Mouse (Mus musculus) limb, embryonic 14.5 days (tissue): ENCODE data around the gene Mc3r. TPM values are rescaled to one million over a fixed set of nuclear protein-coding genes. Genes with fewer than 3 reads are reported as not detected.

Experiments
- ATAC-seq: fragments of 200-750 bp; cut with Nextera tagmentation; 2 replicates; pipeline ENCODE4 v1.8.0; 2017; ENCODE audit warnings: low read depth, moderate number of reproducible peaks, moderate TSS enrichment; ENCODE audit not compliant: low FRiP score
- DNase-seq: peaks from one replicate; pipeline ENCODE4 v3.0.0-alpha.2; 2015; ENCODE audit warnings: low spot score
- H3K27ac ChIP-seq: fragments of 300-500 bp; sonication (generic); replicated peaks from 2 replicates; pipeline ENCODE4 v1.5.1; 2014; ENCODE audit warnings: low read depth, mild to moderate bottlenecking, low read length, moderate library complexity, mixed read lengths
- H3K27me3 ChIP-seq: fragments of 300-500 bp; sonication (generic); 2 replicates; pipeline ENCODE4 v1.6.1; 2014; ENCODE audit warnings: low read length, mixed read lengths; ENCODE audit not compliant: control insufficient read depth, insufficient read depth
- H3K36me3 ChIP-seq: fragments of 300-500 bp; sonication (generic); 2 replicates; pipeline ENCODE4 v1.6.1; 2014; ENCODE audit warnings: mild to moderate bottlenecking, low read length, moderate library complexity, mixed read lengths; ENCODE audit not compliant: control insufficient read depth, insufficient read depth
- H3K4me1 ChIP-seq: fragments of 300-500 bp; sonication (generic); 2 replicates; pipeline ENCODE4 v1.6.1; 2014; ENCODE audit warnings: antibody characterized with exemption, low read length, mixed read lengths; ENCODE audit not compliant: control insufficient read depth, insufficient read depth
- H3K4me2 ChIP-seq: fragments of 300-500 bp; sonication (generic); replicated peaks from 2 replicates; pipeline ENCODE4 v1.6.1; 2014; ENCODE audit warnings: low read depth, mild to moderate bottlenecking, low read length, moderate library complexity; ENCODE audit not compliant: severe bottlenecking
- H3K4me3 ChIP-seq: fragments of 300-500 bp; sonication (generic); replicated peaks from 2 replicates; pipeline ENCODE4 v1.5.1; 2014; ENCODE audit warnings: low read length
- H3K9ac ChIP-seq: fragments of 300-500 bp; sonication (generic); 2 replicates; pipeline ENCODE4 v1.6.1; 2014; ENCODE audit warnings: mild to moderate bottlenecking, low read depth, low read length, moderate library complexity; ENCODE audit not compliant: severe bottlenecking
- H3K9me3 ChIP-seq: fragments of 300-500 bp; sonication (generic); 2 replicates; pipeline ENCODE4 v1.6.1; 2016; ENCODE audit warnings: low read length; ENCODE audit not compliant: control insufficient read depth
- POLR2A ChIP-seq: fragments of 200-500 bp; IDR thresholded peaks from 2 replicates; pipeline ENCODE4 v1.8.0; 2012; ENCODE audit warnings: inconsistent platforms, mild to moderate bottlenecking, moderate library complexity, borderline replicate concordance; ENCODE audit not compliant: insufficient read depth, insufficient read length; ENCODE audit errors: extremely low read depth
- WGBS: fragments of 180-500 bp; shearing (Covaris S2); extraction: QIAGEN DNeasy Blood & Tissue Kit; methylation state at CpG from one replicate; pipeline ENCODE4 v1.1.7; 2014; 5-methylcytosine and 5-hydroxymethylcytosine counted together
- polyA plus RNA-seq, 2 experiments: library from polyadenylated mRNA; depleted of rRNA in 1 of 2; stranded (reverse) in 1 of 2; unstranded in 1 of 2; fragments of >200 nt; fragmentation: Nextera tagmentation in 1 of 2; extraction: Ambion mirVana in 1 of 2; gene quantifications; 2 replicates each; pipeline versions ENCODE4 v1.2.1 to v1.2.3; 2012 to 2014

Mc3r gene
- polyA plus RNA-seq, 2 experiments = 0.18 TPM; not detected in 1

- TF ChIP-seq POLR2A = no peak
- no peaks in the 10 kb centered on the region for H3K27me3 ChIP-seq
- no peak for ATAC-seq
- DNase-seq = no peak
- WGBS = 18% methylated on average over 6 of the region's 6 CpGs
- H3K9me3 ChIP-seq = no peaks in the 10 kb centered on the region
- no peaks in the 10 kb centered on the region for H3K4me1 ChIP-seq
- no peak overlapping the region for H3K4me2 ChIP-seq
- H3K4me3 ChIP-seq = no peak overlapping the region
- no peak overlapping the region for H3K27ac ChIP-seq
- no peaks in the 10 kb centered on the region for H3K36me3 ChIP-seq
- no peak overlapping the region for H3K9ac ChIP-seq
These were observed 25.9 kb upstream of the Mc3r start for GRCm38 (mm10) chr2:172222394-172222785.

GRCm38 (mm10) chr2:172222891-172223290 lies 25.4 kb upstream of the Mc3r start:
- no peaks in the 10 kb centered on the region for H3K36me3 ChIP-seq
- WGBS = 60% methylated on average over 7 of the region's 7 CpGs
- H3K4me3 ChIP-seq = no peak overlapping the region

GRCm38 (mm10) chr2:172223451-172224200 lies 24.7 kb upstream of the Mc3r start:
- 78% methylated on average over 8 of the region's 8 CpGs for WGBS
- Histone ChIP-seq H3K4me3 (no peak overlapping the region), H3K4me1 (no peaks in the 10 kb centered on the region), H3K9me3 (no peaks in the 10 kb centered on the region), H3K4me2 (no peak overlapping the region), H3K27me3 (no peaks in the 10 kb centered on the region), H3K27ac (no peak overlapping the region), H3K9ac (no peak overlapping the region), H3K36me3 (no peaks in the 10 kb centered on the region)
- DNase-seq (no peak), ATAC-seq (no peak)
- TF ChIP-seq POLR2A = no peak

More at GRCm38 (mm10) chr2:172222891-172223290, 25.4 kb upstream of the Mc3r start:
- TF ChIP-seq POLR2A = no peak
- no peak overlapping the region for H3K4me2 ChIP-seq
- ATAC-seq (no peak), DNase-seq (no peak)
- no peaks in the 10 kb centered on the region for H3K4me1 ChIP-seq
- H3K27me3 ChIP-seq = no peaks in the 10 kb centered on the region
- H3K9me3 ChIP-seq = no peaks in the 10 kb centered on the region
- H3K27ac ChIP-seq = no peak overlapping the region
- no peak overlapping the region for H3K9ac ChIP-seq

GRCm38 (mm10) chr2:172226945-172227344 lies 21.3 kb upstream of the Mc3r start:
- no peak overlapping the region for H3K27ac ChIP-seq
- no peaks in the 10 kb centered on the region for H3K27me3 ChIP-seq
- no peak overlapping the region for H3K4me3 ChIP-seq
- 41% methylated on average over 7 of the region's 7 CpGs for WGBS
- no peaks in the 10 kb centered on the region for H3K9me3 ChIP-seq
- no peaks in the 10 kb centered on the region for H3K4me1 ChIP-seq
- no peak for DNase-seq
- no peak overlapping the region for H3K4me2 ChIP-seq
- no peak overlapping the region for H3K9ac ChIP-seq
- TF ChIP-seq POLR2A = no peak
- no peak for ATAC-seq
- H3K36me3 ChIP-seq = no peaks in the 10 kb centered on the region

- H3K9me3 ChIP-seq = no peaks in the 10 kb centered on the region
- H3K4me1 ChIP-seq = no peaks in the 10 kb centered on the region
- H3K9ac ChIP-seq = no peak overlapping the region
- H3K4me2 ChIP-seq = no peak overlapping the region
- DNase-seq (no peak), ATAC-seq (no peak)
- WGBS = 93% methylated on average over 3 of the region's 3 CpGs
- no peaks in the 10 kb centered on the region for H3K36me3 ChIP-seq
- no peak overlapping the region for H3K4me3 ChIP-seq
- no peak overlapping the region for H3K27ac ChIP-seq
- H3K27me3 ChIP-seq = no peaks in the 10 kb centered on the region
- no peak for TF ChIP-seq POLR2A
These were observed 20.5 kb upstream of the Mc3r start for GRCm38 (mm10) chr2:172227808-172228207.
